Mouse (Mus musculus): Measurements from ENCODE around the gene Rbfox2.

- TF ChIP-seq POLR2A (IDR thresholded peaks at IDR 0.05; ENCODE audit: borderline replicate concordance, insufficient read depth, low read length) (no peak), CTCF (IDR thresholded peaks at IDR 0.05; ENCODE audit: borderline replicate concordance, insufficient read depth, low read depth, low read length) (no peak)
Observed at GRCm38 (mm10) chr15:77293493-77293892, 13.3 kb downstream of the Rbfox2 start.

All from cerebellum, adult 2 months (tissue).